Mouse (Mus musculus): ENCODE results near the gene 1700010B08Rik. TPM values are rescaled to one million over a fixed set of nuclear protein-coding genes. Genes with fewer than 3 reads are reported as not detected.
A peak's percentile ranks its signal among the peaks of the same experiment; 100 is the strongest.

The 1700010B08Rik gene
- polyA plus RNA-seq, 2 experiments: not detected

- no peak overlapping the region for H3K9ac ChIP-seq (ENCODE audit: low read depth, low read length, severe bottlenecking)
- ATAC-seq (ENCODE audit: low FRiP score, low read depth) (peak; percentile 37; the same call in 1 of the 2 replicates), DNase-seq (ENCODE audit: low spot score) (no peak)
- no peak for TF ChIP-seq POLR2A (IDR thresholded peaks at IDR 0.05; ENCODE audit: borderline replicate concordance, extremely low read depth, insufficient read depth, insufficient read length)
- no peak overlapping the region for H3K27ac ChIP-seq (replicated peaks; ENCODE audit: low read depth, low read length)
- no peak overlapping the region for H3K4me2 ChIP-seq (replicated peaks; ENCODE audit: low read depth, low read length, severe bottlenecking)
- H3K9me3 ChIP-seq (ENCODE audit: control insufficient read depth, low read length): no peaks in the 10 kb centered on the region
- H3K36me3 ChIP-seq (ENCODE audit: control insufficient read depth, insufficient read depth, low read length): peaks cover 7% of the 10 kb centered on the region; the same call in 1 of the 2 replicates
- no peak overlapping the region for H3K4me3 ChIP-seq (replicated peaks; ENCODE audit: low read length)
- H3K4me1 ChIP-seq (ENCODE audit: control insufficient read depth, insufficient read depth, low read length): no peaks in the 10 kb centered on the region
- H3K27me3 ChIP-seq (ENCODE audit: control insufficient read depth, insufficient read depth, low read length): no peaks in the 10 kb centered on the region
- WGBS: 62% methylated on average over 8 of the region's 8 CpGs
These were observed 36.4 kb downstream of the 1700010B08Rik start for GRCm38 (mm10) chr2:173755433-173756144.

- no peak overlapping the region for H3K4me3 ChIP-seq (replicated peaks; ENCODE audit: low read length)
- H3K9me3 ChIP-seq (ENCODE audit: control insufficient read depth, low read length): no peaks in the 10 kb centered on the region
- H3K27me3 ChIP-seq (ENCODE audit: control insufficient read depth, insufficient read depth, low read length): no peaks in the 10 kb centered on the region
- no peak overlapping the region for H3K27ac ChIP-seq (replicated peaks; ENCODE audit: low read depth, low read length)
- H3K4me1 ChIP-seq (ENCODE audit: control insufficient read depth, insufficient read depth, low read length): no peaks in the 10 kb centered on the region
- peaks cover 11% of the 10 kb centered on the region; the same call in 1 of the 2 replicates for H3K36me3 ChIP-seq (ENCODE audit: control insufficient read depth, insufficient read depth, low read length)
- TF ChIP-seq POLR2A (IDR thresholded peaks at IDR 0.05; ENCODE audit: borderline replicate concordance, extremely low read depth, insufficient read depth, insufficient read length): no peak
- 68% methylated on average over 8 of the region's 8 CpGs for WGBS
- H3K4me2 ChIP-seq (replicated peaks; ENCODE audit: low read depth, low read length, severe bottlenecking): no peak overlapping the region
- no peak for DNase-seq (ENCODE audit: low spot score)
- ATAC-seq (ENCODE audit: low FRiP score, low read depth): no peak
- no peak overlapping the region for H3K9ac ChIP-seq (ENCODE audit: low read depth, low read length, severe bottlenecking)
These were observed 38.5 kb downstream of the 1700010B08Rik start for GRCm38 (mm10) chr2:173757624-173758155.

GRCm38 (mm10) chr2:173760607-173761006, 41.4 kb downstream of the 1700010B08Rik start:
- TF ChIP-seq POLR2A (IDR thresholded peaks at IDR 0.05; ENCODE audit: borderline replicate concordance, extremely low read depth, insufficient read depth, insufficient read length): no peak
- 90% methylated on average over 6 of the region's 6 CpGs for WGBS
- DNase-seq (ENCODE audit: low spot score) (no peak), ATAC-seq (ENCODE audit: low FRiP score, low read depth) (no peak)
- Histone ChIP-seq H3K4me3 (replicated peaks; ENCODE audit: low read length) (no peak overlapping the region), H3K27ac (replicated peaks; ENCODE audit: low read depth, low read length) (no peak overlapping the region), H3K27me3 (ENCODE audit: control insufficient read depth, insufficient read depth, low read length) (no peaks in the 10 kb centered on the region), H3K4me2 (replicated peaks; ENCODE audit: low read depth, low read length, severe bottlenecking) (no peak overlapping the region), H3K9me3 (ENCODE audit: control insufficient read depth, low read length) (no peaks in the 10 kb centered on the region), H3K36me3 (ENCODE audit: control insufficient read depth, insufficient read depth, low read length) (peaks cover 19% of the 10 kb centered on the region; the same call in 1 of the 2 replicates), H3K9ac (ENCODE audit: low read depth, low read length, severe bottlenecking) (no peak overlapping the region), H3K4me1 (ENCODE audit: control insufficient read depth, insufficient read depth, low read length) (peaks cover 2% of the 10 kb centered on the region; the same call in 1 of the 2 replicates)

- H3K9me3 ChIP-seq (ENCODE audit: control insufficient read depth, low read length): no peaks in the 10 kb centered on the region
- no peak overlapping the region for H3K4me3 ChIP-seq (replicated peaks; ENCODE audit: low read length)
- WGBS: 42% methylated on average over 3 of the region's 3 CpGs
- no peak for TF ChIP-seq POLR2A (IDR thresholded peaks at IDR 0.05; ENCODE audit: borderline replicate concordance, extremely low read depth, insufficient read depth, insufficient read length)
- peaks cover 22% of the 10 kb centered on the region for H3K36me3 ChIP-seq (ENCODE audit: control insufficient read depth, insufficient read depth, low read length)
- no peak overlapping the region for H3K27ac ChIP-seq (replicated peaks; ENCODE audit: low read depth, low read length)
- H3K4me1 ChIP-seq (ENCODE audit: control insufficient read depth, insufficient read depth, low read length): peaks cover 14% of the 10 kb centered on the region
- H3K27me3 ChIP-seq (ENCODE audit: control insufficient read depth, insufficient read depth, low read length): no peaks in the 10 kb centered on the region
- no peak overlapping the region for H3K9ac ChIP-seq (ENCODE audit: low read depth, low read length, severe bottlenecking)
- DNase-seq (ENCODE audit: low spot score) (no peak), ATAC-seq (ENCODE audit: low FRiP score, low read depth) (no peak)
- no peak overlapping the region for H3K4me2 ChIP-seq (replicated peaks; ENCODE audit: low read depth, low read length, severe bottlenecking)
These were observed 45.4 kb downstream of the 1700010B08Rik start for GRCm38 (mm10) chr2:173764629-173765028.

GRCm38 (mm10) chr2:173767959-173768595, 48.9 kb downstream of the 1700010B08Rik start:
- Histone ChIP-seq H3K36me3 (ENCODE audit: control insufficient read depth, insufficient read depth, low read length) (peaks cover 21% of the 10 kb centered on the region), H3K9ac (ENCODE audit: low read depth, low read length, severe bottlenecking) (no peak overlapping the region), H3K4me2 (replicated peaks; ENCODE audit: low read depth, low read length, severe bottlenecking) (no peak overlapping the region), H3K4me1 (ENCODE audit: control insufficient read depth, insufficient read depth, low read length) (peaks cover 23% of the 10 kb centered on the region), H3K27me3 (ENCODE audit: control insufficient read depth, insufficient read depth, low read length) (no peaks in the 10 kb centered on the region), H3K9me3 (ENCODE audit: control insufficient read depth, low read length) (no peaks in the 10 kb centered on the region), H3K27ac (replicated peaks; ENCODE audit: low read depth, low read length) (no peak overlapping the region), H3K4me3 (replicated peaks; ENCODE audit: low read length) (no peak overlapping the region)
- ATAC-seq (ENCODE audit: low FRiP score, low read depth) (no peak), DNase-seq (ENCODE audit: low spot score) (no peak)
- WGBS: 50% methylated on average over 8 of the region's 8 CpGs
- TF ChIP-seq POLR2A (IDR thresholded peaks at IDR 0.05; ENCODE audit: borderline replicate concordance, extremely low read depth, insufficient read depth, insufficient read length): no peak

Measured in limb, embryonic 14.5 days (tissue).